Mouse (Mus musculus) myocyte (in vitro differentiated cells): ENCODE measurements at regions not wholly inside any gene's neighbourhood (a gene's known extent, or its start where the extent isn't known, plus 50 kb on each side); places are given as distances from the start of the nearest gene placed in this dataset.

ENCODE experiments used
- CEBPB ChIP-seq: IDR thresholded peaks from 2 replicates; pipeline ENCODE4 v1.6.1; 2011; ENCODE audit warnings: mild to moderate bottlenecking, moderate library complexity; ENCODE audit not compliant: poor library complexity, insufficient read depth, severe bottlenecking
- POLR2A ChIP-seq: IDR thresholded peaks from one replicate; pipeline ENCODE4 v1.6.1; 2011; ENCODE audit warnings: low read depth, mild to moderate bottlenecking, control low read depth, moderate library complexity; ENCODE audit not compliant: insufficient read length
- TCF12 ChIP-seq: IDR thresholded peaks from one replicate; pipeline ENCODE4 v1.6.1; 2011; ENCODE audit warnings: mild to moderate bottlenecking, control low read depth; ENCODE audit not compliant: poor library complexity, insufficient read depth, severe bottlenecking

DNA sequence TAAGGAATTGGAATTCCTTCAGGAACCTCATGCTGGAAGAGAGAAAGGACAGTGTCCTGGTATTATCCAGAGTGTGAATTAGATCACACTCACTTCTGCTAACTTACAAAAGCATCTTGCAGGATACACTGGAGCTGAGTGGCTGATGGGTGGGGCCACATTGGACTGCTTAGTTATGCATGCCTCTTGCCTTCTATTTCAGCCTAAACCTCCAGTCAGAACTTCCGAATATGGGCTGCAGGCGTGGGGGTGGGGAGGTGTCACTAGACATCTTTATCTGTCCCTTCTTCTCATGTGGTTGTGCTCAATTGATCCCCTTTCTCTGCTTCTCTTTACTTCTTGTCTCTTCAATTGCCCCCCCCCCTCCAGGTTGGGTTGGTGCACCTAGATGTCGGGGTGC, 279.5 kb downstream of the Cd83 start:
- TF ChIP-seq TCF12, result no peak
- no peak for TF ChIP-seq POLR2A
- TF ChIP-seq CEBPB, result no peak
